Mouse (Mus musculus) MEL (cell line): ENCODE measurements at regions not wholly inside any gene's neighbourhood (a gene's known extent, or its start where the extent isn't known, plus 50 kb on each side); places are given as distances from the start of the nearest gene placed in this dataset.

ENCODE experiments used
- DNase-seq: peaks from one replicate; pipeline ENCODE4 v3.0.0; 2011; ENCODE audit warnings: low read depth, low spot score
- H3K27ac ChIP-seq: 2 replicates; pipeline ENCODE4 v1.5.1; 2012; ENCODE audit warnings: low read depth, mild to moderate bottlenecking, control low read depth, low read length, moderate library complexity; ENCODE audit not compliant: control insufficient read depth
- H3K27me3 ChIP-seq, 2 experiments: fragments of 150-350 bp in 1 of 2; sonication (generic) in 1 of 2; 2 replicates each; pipeline ENCODE4 v1.6.1; 2012; ENCODE audit warnings: low read length in 2 of 2, mild to moderate bottlenecking in 2 of 2, improper control_type of control experiment in 1 of 2, moderate library complexity in 1 of 2; ENCODE audit not compliant: insufficient read depth in 2 of 2, control insufficient read depth in 1 of 2
- H3K36me3 ChIP-seq, 2 experiments: 2 replicates each; pipeline ENCODE4 v1.6.1; 2012 to 2014; ENCODE audit warnings: low read length in 2 of 2, improper control_type of control experiment in 1 of 2, inconsistent platforms in 1 of 2, mild to moderate bottlenecking in 1 of 2; ENCODE audit not compliant: insufficient read depth in 2 of 2, control insufficient read depth in 1 of 2
- H3K4me1 ChIP-seq, 2 experiments: fragments of 150-350 bp in 1 of 2; sonication (generic) in 1 of 2; 2 replicates each; pipeline ENCODE4 v1.6.1; 2012; ENCODE audit warnings: low read length in 2 of 2, improper control_type of control experiment in 1 of 2, mild to moderate bottlenecking in 1 of 2; ENCODE audit not compliant: insufficient read depth in 2 of 2, control insufficient read depth in 1 of 2
- H3K4me3 ChIP-seq, 2 experiments: fragments of 150-350 bp in 1 of 2; sonication (generic) in 1 of 2; 2 replicates each; pipeline ENCODE4 v1.5.1; 2012; ENCODE audit warnings: low read depth in 2 of 2, low read length in 2 of 2, mild to moderate bottlenecking in 2 of 2, moderate library complexity in 2 of 2, control low read depth in 1 of 2, improper control_type of control experiment in 1 of 2; ENCODE audit not compliant: control insufficient read depth in 1 of 2, insufficient read depth in 1 of 2
- H3K79me2 ChIP-seq: 2 replicates; pipeline ENCODE4 v1.6.1; 2012; ENCODE audit warnings: mild to moderate bottlenecking, low read length, moderate library complexity; ENCODE audit not compliant: control insufficient read depth, poor library complexity, insufficient read depth
- H3K9ac ChIP-seq: 2 replicates; pipeline ENCODE4 v1.6.1; 2012; ENCODE audit warnings: low read depth, mild to moderate bottlenecking, control low read depth, low read length, moderate library complexity; ENCODE audit not compliant: control insufficient read depth, poor library complexity, severe bottlenecking
- H3K9me3 ChIP-seq: fragments of 150-350 bp; sonication (generic); replicated peaks from 2 replicates; pipeline ENCODE4 v1.6.1; 2012; ENCODE audit warnings: mild to moderate bottlenecking, low read length, improper control_type of control experiment, moderate library complexity; ENCODE audit not compliant: insufficient read depth
- BHLHE40 ChIP-seq: IDR thresholded peaks from 2 replicates; pipeline ENCODE4 v1.6.1; 2012; ENCODE audit warnings: low read depth, mild to moderate bottlenecking, inconsistent platforms, low read length, improper control_type of control experiment, borderline replicate concordance
- CHD1 ChIP-seq: IDR thresholded peaks from 2 replicates; pipeline ENCODE4 v1.6.1; 2012; ENCODE audit warnings: low read depth, mild to moderate bottlenecking, inconsistent platforms, low read length, improper control_type of control experiment
- CHD2 ChIP-seq: IDR thresholded peaks from 2 replicates; pipeline ENCODE4 v1.6.1; 2011; ENCODE audit warnings: low read length, improper control_type of control experiment
- CTCF ChIP-seq, 3 experiments: IDR thresholded peaks in 2 of 3; conservative IDR thresholded peaks in 1 of 3; 2 replicates each; pipeline ENCODE4 v1.5.1; 2011 to 2012; ENCODE audit warnings: low read length in 3 of 3, low read depth in 2 of 3, mild to moderate bottlenecking in 2 of 3, improper control_type of control experiment in 1 of 3, inconsistent platforms in 1 of 3, mixed read lengths in 1 of 3, moderate library complexity in 1 of 3; ENCODE audit not compliant: control insufficient read depth in 1 of 3, insufficient read depth in 1 of 3, poor library complexity in 1 of 3, severe bottlenecking in 1 of 3
- E2F4 ChIP-seq: IDR thresholded peaks from 2 replicates; pipeline ENCODE4 v1.6.1; 2011; ENCODE audit warnings: low read depth, low read length, improper control_type of control experiment, borderline replicate concordance
- EP300 ChIP-seq, 2 experiments: IDR thresholded peaks; 2 replicates each; pipeline ENCODE4 v1.6.1; 2011; ENCODE audit warnings: improper control_type of control experiment in 2 of 2, low read length in 2 of 2, low read depth in 1 of 2, mild to moderate bottlenecking in 1 of 2
- MAFK ChIP-seq: IDR thresholded peaks from 2 replicates; pipeline ENCODE4 v1.6.1; 2011; ENCODE audit warnings: low read depth, mild to moderate bottlenecking, low read length, improper control_type of control experiment, borderline replicate concordance
- MAX ChIP-seq: IDR thresholded peaks from 2 replicates; pipeline ENCODE4 v1.6.1; 2011; ENCODE audit warnings: low read length, improper control_type of control experiment
- MXI1 ChIP-seq: IDR thresholded peaks from 2 replicates; pipeline ENCODE4 v1.6.1; 2011; ENCODE audit warnings: mild to moderate bottlenecking, low read depth, low read length, improper control_type of control experiment
- MYB ChIP-seq: IDR thresholded peaks from 2 replicates; pipeline ENCODE4 v1.6.1; 2011; ENCODE audit warnings: mild to moderate bottlenecking, low read depth, low read length, improper control_type of control experiment
- POLR2AphosphoS2 ChIP-seq: IDR thresholded peaks from 2 replicates; pipeline ENCODE4 v1.6.1; 2011; ENCODE audit warnings: low read length, improper control_type of control experiment
- POLR2AphosphoS5 ChIP-seq: IDR thresholded peaks from 2 replicates; pipeline ENCODE4 v1.6.1; 2012; ENCODE audit warnings: low read depth, borderline replicate concordance, mild to moderate bottlenecking, inconsistent platforms, low read length, moderate library complexity, mixed read lengths
- RAD21 ChIP-seq: IDR thresholded peaks from 2 replicates; pipeline ENCODE4 v1.6.1; 2011; ENCODE audit warnings: mild to moderate bottlenecking, low read depth, low read length, improper control_type of control experiment
- TAL1 ChIP-seq: IDR thresholded peaks from 2 replicates; pipeline ENCODE4 v1.6.1; 2012; ENCODE audit warnings: mild to moderate bottlenecking, inconsistent platforms, low read length, moderate library complexity, mixed read lengths
- TBP ChIP-seq: IDR thresholded peaks from 2 replicates; pipeline ENCODE4 v1.8.0; 2011; ENCODE audit warnings: low read depth, low read length, improper control_type of control experiment
- TCF12 ChIP-seq: IDR thresholded peaks from 2 replicates; pipeline ENCODE4 v1.6.1; 2014; ENCODE audit warnings: low read depth, mild to moderate bottlenecking, inconsistent platforms, low read length, improper control_type of control experiment, moderate library complexity
- UBTF ChIP-seq: IDR thresholded peaks from 2 replicates; pipeline ENCODE4 v1.6.1; 2012; ENCODE audit warnings: low read depth, mild to moderate bottlenecking, inconsistent platforms, low read length, improper control_type of control experiment, moderate library complexity, borderline replicate concordance; ENCODE audit not compliant: insufficient read depth
- USF1 ChIP-seq: IDR thresholded peaks from 2 replicates; pipeline ENCODE4 v1.6.1; 2014; ENCODE audit warnings: low read depth, mild to moderate bottlenecking, inconsistent platforms, low read length, improper control_type of control experiment, moderate library complexity
- ZC3H11A ChIP-seq: IDR thresholded peaks from 2 replicates; pipeline ENCODE4 v1.6.1; 2012; ENCODE audit warnings: low read depth, mild to moderate bottlenecking, inconsistent platforms, low read length, improper control_type of control experiment
- ZKSCAN1 ChIP-seq: IDR thresholded peaks from 2 replicates; pipeline ENCODE4 v1.6.1; 2012; ENCODE audit warnings: low read depth, mild to moderate bottlenecking, inconsistent platforms, low read length, improper control_type of control experiment, moderate library complexity
- ZMIZ1 ChIP-seq: IDR thresholded peaks from 2 replicates; pipeline ENCODE4 v1.6.1; 2012; ENCODE audit warnings: low read depth, mild to moderate bottlenecking, inconsistent platforms, low read length, improper control_type of control experiment, moderate library complexity
- ZNF384 ChIP-seq: IDR thresholded peaks from 2 replicates; pipeline ENCODE4 v1.6.1; 2012; ENCODE audit warnings: low read depth, mild to moderate bottlenecking, inconsistent platforms, low read length, improper control_type of control experiment

- no peak for DNase-seq
- Histone ChIP-seq H3K36me3 (no peaks in the 10 kb centered on the region), H3K4me3 (no peak overlapping the region), H3K9me3 (no peaks in the 10 kb centered on the region), H3K27me3 (no peaks in the 10 kb centered on the region), H3K9ac (no peak overlapping the region), H3K79me2 (no peaks in the 10 kb centered on the region), H3K4me1 (no peaks in the 10 kb centered on the region), H3K27ac (no peak overlapping the region)
- no peak for TF ChIP-seq BHLHE40
- no peak for TF ChIP-seq TBP
- TF ChIP-seq MAX, result no peak
- TF ChIP-seq EP300 (IDR thresholded peaks at IDR 0.05; ENCODE audit: low read depth in 1 of 2, low read length in 2 of 2), result no peak
- no peak for TF ChIP-seq ZNF384
- no peak for TF ChIP-seq CHD2
- no peak for TF ChIP-seq RAD21
- no peak for TF ChIP-seq POLR2AphosphoS5
- TF ChIP-seq MYB, result no peak
- TF ChIP-seq E2F4, result no peak
- TF ChIP-seq, all 39 proteins: peak for 0
Measured at GRCm38 (mm10) chr13:118966120-118966676, 296.6 kb downstream of the Fgf10 start.

- no peaks in the 10 kb centered on the region for H3K9me3 ChIP-seq
- TF ChIP-seq EP300 (IDR thresholded peaks at IDR 0.05; ENCODE audit: low read depth in 1 of 2, low read length in 2 of 2) (no peak), CHD2 (no peak), USF1 (no peak), CHD1 (no peak), POLR2AphosphoS2 (no peak), TAL1 (no peak), ZKSCAN1 (no peak), ZMIZ1 (no peak)
- TF ChIP-seq, all 39 proteins: peak for 0
- Histone ChIP-seq H3K27ac (no peak overlapping the region), H3K9ac (no peak overlapping the region), H3K4me3 (no peak overlapping the region), H3K36me3 (no peaks in the 10 kb centered on the region), H3K27me3 (no peaks in the 10 kb centered on the region), H3K4me1 (no peaks in the 10 kb centered on the region), H3K79me2 (no peaks in the 10 kb centered on the region)
- DNase-seq, result no peak
Measured at GRCm38 (mm10) chr13:118967707-118968106, 298.1 kb downstream of the Fgf10 start.

- H3K79me2 ChIP-seq, result no peaks in the 10 kb centered on the region
- TF ChIP-seq CTCF (IDR thresholded peaks at IDR 0.05 in 2 of 3, conservative IDR thresholded peaks at IDR 0.05 in 1 of 3; ENCODE audit: control insufficient read depth in 1 of 3, insufficient read depth in 1 of 3, low read depth in 2 of 3, low read length in 3 of 3, poor library complexity in 1 of 3, severe bottlenecking in 1 of 3), result no peak
- no peak for TF ChIP-seq UBTF
- no peak for TF ChIP-seq MXI1
- TF ChIP-seq MYB, result no peak
- TF ChIP-seq EP300 (IDR thresholded peaks at IDR 0.05; ENCODE audit: low read depth in 1 of 2, low read length in 2 of 2), result no peak
- no peak for TF ChIP-seq TCF12
- no peak for TF ChIP-seq ZC3H11A
- no peak for TF ChIP-seq MAFK
- H3K27me3 ChIP-seq, result no peaks in the 10 kb centered on the region; a peak in 1 of 4 replicates
- no peaks in the 10 kb centered on the region for H3K36me3 ChIP-seq
- H3K4me3 ChIP-seq, result no peak overlapping the region
- no peak overlapping the region for H3K9ac ChIP-seq
- no peak for DNase-seq
- no peak overlapping the region for H3K27ac ChIP-seq
- no peaks in the 10 kb centered on the region for H3K9me3 ChIP-seq
- H3K4me1 ChIP-seq, result no peaks in the 10 kb centered on the region
Measured at GRCm38 (mm10) chr13:118975008-118975407, 305.4 kb downstream of the Fgf10 start.
